Mouse (Mus musculus) midbrain, embryonic 15.5 days (tissue): Measurements from ENCODE around the gene Bach2. TPM values are rescaled to one million over a fixed set of nuclear protein-coding genes. Genes with fewer than 3 reads are reported as not detected.

Experiments
- ATAC-seq: fragments of 200-750 bp; cut with Nextera tagmentation; replicated peaks from 2 replicates; pipeline ENCODE4 v1.8.0; 2017; ENCODE audit warnings: moderate TSS enrichment
- H3K27ac ChIP-seq: fragments of 300-500 bp; sonication (generic); 2 replicates; pipeline ENCODE4 v1.5.1; 2015; ENCODE audit warnings: mild to moderate bottlenecking, inconsistent platforms
- H3K27me3 ChIP-seq: fragments of 300-500 bp; sonication (generic); replicated peaks from 2 replicates; pipeline ENCODE4 v1.6.1; 2015; ENCODE audit warnings: inconsistent platforms
- H3K36me3 ChIP-seq: fragments of 300-500 bp; sonication (generic); replicated peaks from 2 replicates; pipeline ENCODE4 v1.6.1; 2015; ENCODE audit warnings: inconsistent platforms
- H3K4me1 ChIP-seq: fragments of 300-500 bp; sonication (generic); 2 replicates; pipeline ENCODE4 v1.6.1; 2015; ENCODE audit warnings: inconsistent platforms
- H3K4me2 ChIP-seq: fragments of 300-500 bp; sonication (generic); 2 replicates; pipeline ENCODE4 v1.6.1; 2015; ENCODE audit warnings: inconsistent platforms, mild to moderate bottlenecking, moderate library complexity
- H3K4me3 ChIP-seq: fragments of 300-500 bp; sonication (generic); 2 replicates; pipeline ENCODE4 v1.5.1; 2015; ENCODE audit warnings: mild to moderate bottlenecking, inconsistent platforms
- H3K9ac ChIP-seq: fragments of 300-500 bp; sonication (generic); 2 replicates; pipeline ENCODE4 v1.6.1; 2015; ENCODE audit warnings: mild to moderate bottlenecking, inconsistent platforms
- H3K9me3 ChIP-seq: fragments of 300-500 bp; sonication (generic); 2 replicates; pipeline ENCODE4 v1.6.1; 2016; ENCODE audit warnings: inconsistent platforms
- WGBS: fragments of 180-500 bp; shearing (Covaris S2); methylation state at CpG from one replicate; pipeline ENCODE4 v1.1.7; 2015; ENCODE audit warnings: mixed read lengths; 5-methylcytosine and 5-hydroxymethylcytosine counted together
- polyA plus RNA-seq: library from polyadenylated mRNA; unstranded; fragments of >200 nt; fragmentation: Nextera tagmentation; extraction: Ambion mirVana; gene quantifications from 2 replicates; pipeline ENCODE4 v1.2.1, GENCODE M21; 2015

The Bach2 gene
- polyA plus RNA-seq, 1 experiment from 2014 or later, result 22.3 TPM

DNA sequence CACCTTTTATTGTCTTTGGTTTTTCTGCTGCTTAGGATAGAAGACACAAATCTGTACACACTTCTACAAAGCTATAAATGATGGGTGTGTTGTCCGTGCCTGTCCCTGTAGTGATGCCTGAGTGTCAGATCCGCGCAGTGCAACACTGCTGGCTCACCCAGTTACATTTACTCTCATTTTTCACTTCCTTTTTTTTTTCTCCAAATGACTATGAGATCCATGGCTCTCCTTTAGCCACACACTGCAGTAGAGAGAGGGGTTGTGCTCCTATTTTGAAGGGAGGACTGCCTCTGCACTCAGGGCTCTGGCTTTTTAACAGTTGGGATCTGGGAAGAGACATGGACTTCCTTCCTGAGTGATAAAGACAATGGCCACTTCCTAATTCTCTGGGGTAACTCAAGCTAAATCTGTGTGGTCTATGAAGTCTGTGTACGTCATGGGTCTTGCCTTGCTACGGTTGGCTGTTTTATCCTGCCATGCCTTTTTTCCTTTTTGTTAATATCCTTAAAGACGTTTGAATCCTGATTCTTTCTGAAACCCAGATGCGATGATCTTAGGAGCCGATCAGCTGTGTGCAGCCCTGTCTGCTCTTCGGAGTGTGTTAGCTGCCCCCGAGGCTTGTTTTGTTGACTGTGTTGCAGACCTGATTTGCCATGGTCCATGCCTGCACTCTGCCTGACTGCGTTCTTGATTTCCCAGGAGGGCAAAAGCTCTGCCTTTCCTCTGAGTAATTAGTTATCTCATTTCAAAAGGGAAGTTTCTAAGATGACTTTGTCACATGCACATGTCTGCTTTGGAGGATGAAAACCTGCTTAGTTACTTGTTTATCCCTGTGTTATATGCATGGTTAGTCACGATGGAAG is 120.2 kb downstream of the Bach2 start:
- Histone ChIP-seq H3K4me1 (peaks cover 35% of the 10 kb centered on the region), H3K9ac (no peak overlapping the region), H3K36me3 (no peaks in the 10 kb centered on the region), H3K27ac (peak overlapping the region; percentile 77), H3K9me3 (no peaks in the 10 kb centered on the region), H3K4me2 (peak overlapping the region; percentile 33), H3K4me3 (no peak overlapping the region), H3K27me3 (no peaks in the 10 kb centered on the region)
- 23% methylated on average over 12 of the region's 12 CpGs for WGBS
- ATAC-seq, result peak; percentile 70

DNA sequence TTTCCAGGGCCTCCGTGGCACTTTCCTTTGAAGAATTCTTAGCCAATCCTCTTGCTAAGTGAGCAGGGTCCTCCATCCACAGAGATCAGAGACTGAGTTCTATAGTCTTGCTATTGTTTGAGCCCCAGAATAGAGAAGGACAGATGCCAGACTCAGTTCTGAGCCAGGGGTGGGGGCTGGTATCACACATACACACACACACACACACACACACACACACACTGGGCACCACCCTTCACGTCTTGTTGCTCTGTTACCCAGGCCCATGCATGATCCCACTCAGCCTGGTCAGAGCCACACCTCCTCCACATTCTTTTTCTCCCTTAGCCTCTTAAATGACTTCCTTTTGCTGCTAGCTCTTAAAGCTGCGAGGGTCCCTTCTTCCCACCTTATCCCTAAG is 121.0 kb downstream of the Bach2 start:
- H3K4me1 ChIP-seq, result peaks cover 38% of the 10 kb centered on the region
- H3K36me3 ChIP-seq, result no peaks in the 10 kb centered on the region
- no peaks in the 10 kb centered on the region for H3K9me3 ChIP-seq
- H3K4me2 ChIP-seq, result 0 out of 2 replicates have a peak overlapping the region, but pooled peaks have one; percentile 33
- WGBS, result 14% methylated on average over 3 of the region's 3 CpGs
- H3K4me3 ChIP-seq, result no peak overlapping the region
- H3K9ac ChIP-seq, result no peak overlapping the region
- ATAC-seq, result peak; percentile 39; the same call in 1 of the 2 replicates
- H3K27ac ChIP-seq, result peak overlapping the region; percentile 77
- H3K27me3 ChIP-seq, result no peaks in the 10 kb centered on the region

DNA sequence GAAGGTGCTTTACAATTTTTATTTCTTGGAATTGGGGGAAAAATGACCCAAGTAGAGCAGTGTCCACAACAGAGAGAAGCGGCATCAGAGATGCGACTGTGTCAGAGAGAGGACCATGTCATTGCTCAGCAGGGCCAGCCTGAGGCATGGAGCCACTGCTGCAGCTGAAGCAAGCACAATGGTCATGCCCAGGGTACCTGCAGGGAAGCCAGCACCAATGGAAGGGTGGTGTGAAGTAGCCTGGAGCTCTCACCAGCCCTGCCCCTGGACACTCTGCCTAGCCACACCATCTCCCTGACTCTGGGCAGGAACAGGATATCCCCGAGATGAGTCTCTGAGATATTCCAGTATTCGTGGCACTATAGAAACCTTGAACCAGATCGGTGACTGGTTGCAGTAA is 121.9 kb downstream of the Bach2 start:
- H3K4me1 ChIP-seq, result peaks cover 43% of the 10 kb centered on the region
- ATAC-seq, result no peak
- 85% methylated on average over 5 of the region's 5 CpGs for WGBS

DNA sequence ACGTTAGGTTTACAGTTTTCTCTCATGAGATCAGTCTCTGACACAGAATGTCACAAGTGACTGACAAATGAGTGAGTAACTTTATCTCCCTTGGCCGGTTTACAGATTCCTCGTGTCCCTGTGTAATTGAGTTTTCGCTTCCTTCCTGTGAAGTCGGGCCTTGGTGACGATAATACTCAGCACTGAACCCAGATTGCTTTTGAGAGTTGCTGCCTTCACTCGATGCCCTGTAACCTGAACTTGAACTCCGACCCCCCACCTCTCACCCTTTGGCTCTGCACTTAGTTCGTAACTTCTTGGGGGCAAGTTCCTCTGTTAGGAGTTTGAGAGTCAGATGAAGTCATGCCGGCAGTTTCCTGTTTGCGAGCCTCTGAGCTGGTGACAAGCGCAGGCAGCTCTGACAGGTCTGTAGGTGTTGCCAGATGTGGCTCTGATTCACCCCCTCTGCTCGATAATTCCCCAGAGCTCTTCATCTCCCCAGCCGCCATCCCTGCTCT is 124.9 kb downstream of the Bach2 start:
- ATAC-seq, result no peak
- no peak overlapping the region for H3K4me3 ChIP-seq

More for the DNA sequence above, 121.9 kb downstream of the Bach2 start:
- no peak overlapping the region for H3K9ac ChIP-seq
- H3K4me3 ChIP-seq, result no peak overlapping the region
- H3K27ac ChIP-seq, result no peak overlapping the region
- no peaks in the 10 kb centered on the region for H3K9me3 ChIP-seq
- H3K4me2 ChIP-seq, result no peak overlapping the region
- no peaks in the 10 kb centered on the region for H3K27me3 ChIP-seq
- no peaks in the 10 kb centered on the region for H3K36me3 ChIP-seq

DNA sequence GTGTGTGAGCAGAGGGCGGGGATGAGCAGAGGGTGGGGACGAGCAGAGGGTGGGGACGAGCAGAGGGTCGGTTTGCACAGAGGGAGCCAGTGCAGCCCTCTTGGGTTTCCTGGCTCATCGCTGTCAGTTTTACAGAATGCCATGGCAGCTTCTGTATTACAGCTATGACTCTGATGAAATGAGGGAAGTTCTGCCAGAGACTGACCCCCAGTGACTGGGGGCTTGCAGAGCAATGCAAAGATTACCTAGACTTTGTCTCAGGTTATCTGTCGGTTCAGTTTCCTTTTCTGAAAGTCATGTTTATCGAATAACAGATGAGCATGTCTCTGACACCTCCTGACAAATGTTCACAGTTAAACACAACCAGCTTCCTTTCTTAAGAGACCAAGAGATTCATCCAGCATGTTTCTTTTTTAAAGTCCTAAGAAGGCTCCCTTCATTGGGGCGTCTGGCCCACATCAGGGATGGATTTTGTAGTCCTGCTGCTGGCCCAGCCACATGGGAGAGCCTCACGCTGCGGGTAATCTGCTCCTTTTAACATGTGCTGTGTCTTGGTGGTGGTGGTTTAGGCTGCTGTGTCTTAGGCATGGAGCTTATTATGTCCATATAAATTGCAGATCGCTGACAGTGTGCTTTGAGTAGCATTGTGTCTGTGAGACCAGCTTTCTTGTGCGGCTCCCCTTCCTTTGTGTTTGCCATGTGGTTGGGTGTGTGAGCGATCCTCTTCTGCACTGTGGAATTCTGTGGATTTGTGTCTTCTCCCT is 126.7 kb downstream of the Bach2 start:
- H3K4me3 ChIP-seq, result no peak overlapping the region
- H3K9me3 ChIP-seq, result no peaks in the 10 kb centered on the region
- no peak overlapping the region for H3K4me2 ChIP-seq
- 28% methylated on average over 13 of the region's 13 CpGs for WGBS
- H3K27me3 ChIP-seq, result no peaks in the 10 kb centered on the region
- no peaks in the 10 kb centered on the region for H3K36me3 ChIP-seq
- H3K27ac ChIP-seq, result peak overlapping the region; percentile 22
- H3K9ac ChIP-seq, result no peak overlapping the region
- H3K4me1 ChIP-seq, result peaks cover 44% of the 10 kb centered on the region
- 0 out of 2 replicates have a peak, but pooled peaks have one; percentile 9 for ATAC-seq

More for the DNA sequence above, 124.9 kb downstream of the Bach2 start:
- Histone ChIP-seq H3K4me1 (peaks cover 45% of the 10 kb centered on the region), H3K4me2 (no peak overlapping the region), H3K9me3 (no peaks in the 10 kb centered on the region), H3K27me3 (no peaks in the 10 kb centered on the region), H3K9ac (no peak overlapping the region), H3K36me3 (no peaks in the 10 kb centered on the region), H3K27ac (no peak overlapping the region)
- WGBS, result 71% methylated on average over 14 of the region's 14 CpGs

DNA sequence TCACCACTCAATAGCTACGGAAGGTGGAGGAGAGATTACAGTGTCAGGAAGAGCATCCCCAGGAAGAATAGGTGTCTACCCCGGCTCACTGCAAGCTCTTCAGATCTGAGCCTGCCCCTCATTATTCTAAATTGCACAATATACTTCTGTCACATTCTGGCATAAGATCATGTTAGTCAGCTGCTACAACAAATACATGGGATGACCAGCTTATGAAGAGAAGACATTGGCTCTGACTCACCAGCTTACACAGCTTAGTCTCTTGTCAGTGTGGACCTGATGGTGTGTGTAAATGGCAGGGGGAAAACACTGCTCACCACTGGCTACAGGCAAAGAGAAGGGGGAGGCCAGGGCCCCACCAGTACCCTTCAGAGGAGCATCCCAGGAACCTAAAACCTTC is 127.6 kb downstream of the Bach2 start:
- no peak overlapping the region for H3K4me2 ChIP-seq
- no peak for ATAC-seq
- no peaks in the 10 kb centered on the region for H3K36me3 ChIP-seq
- H3K9me3 ChIP-seq, result no peaks in the 10 kb centered on the region
- no peak overlapping the region for H3K4me3 ChIP-seq
- peaks cover 49% of the 10 kb centered on the region for H3K4me1 ChIP-seq
- H3K9ac ChIP-seq, result no peak overlapping the region
- no peaks in the 10 kb centered on the region for H3K27me3 ChIP-seq
- WGBS, result 85% methylated on average over 2 of the region's 2 CpGs
- H3K27ac ChIP-seq, result 0 out of 2 replicates have a peak overlapping the region, but pooled peaks have one; percentile 22

DNA sequence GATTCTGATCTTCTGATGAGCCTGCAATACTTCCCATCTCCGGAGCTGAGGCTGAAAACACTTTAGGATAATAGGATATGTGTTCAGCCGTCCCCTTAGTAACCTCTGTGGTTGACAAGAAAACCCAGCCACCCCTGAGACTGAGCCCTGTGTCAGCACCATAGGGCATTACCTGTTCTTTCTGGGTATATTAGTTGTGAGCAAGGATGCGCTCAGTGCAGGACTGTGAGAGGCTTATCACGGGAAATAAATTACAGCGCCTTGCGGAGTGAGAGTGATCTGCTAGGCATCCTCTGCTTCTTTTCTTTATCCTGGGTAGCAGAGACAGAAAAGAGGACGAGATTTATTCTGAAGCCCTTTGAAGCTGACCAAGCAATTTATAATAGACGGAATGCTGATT is 129.7 kb downstream of the Bach2 start:
- no peaks in the 10 kb centered on the region for H3K9me3 ChIP-seq
- 22% methylated on average over 8 of the region's 8 CpGs for WGBS
- H3K36me3 ChIP-seq, result no peaks in the 10 kb centered on the region
- ATAC-seq, result peak; percentile 51; the same call in 1 of the 2 replicates
- no peak overlapping the region for H3K4me3 ChIP-seq
- peak overlapping the region; percentile 60 for H3K27ac ChIP-seq
- peak overlapping the region; percentile 16; the same call in 1 of the 2 replicates for H3K4me2 ChIP-seq
- H3K9ac ChIP-seq, result no peak overlapping the region
- H3K27me3 ChIP-seq, result no peaks in the 10 kb centered on the region
- peaks cover 68% of the 10 kb centered on the region for H3K4me1 ChIP-seq

DNA sequence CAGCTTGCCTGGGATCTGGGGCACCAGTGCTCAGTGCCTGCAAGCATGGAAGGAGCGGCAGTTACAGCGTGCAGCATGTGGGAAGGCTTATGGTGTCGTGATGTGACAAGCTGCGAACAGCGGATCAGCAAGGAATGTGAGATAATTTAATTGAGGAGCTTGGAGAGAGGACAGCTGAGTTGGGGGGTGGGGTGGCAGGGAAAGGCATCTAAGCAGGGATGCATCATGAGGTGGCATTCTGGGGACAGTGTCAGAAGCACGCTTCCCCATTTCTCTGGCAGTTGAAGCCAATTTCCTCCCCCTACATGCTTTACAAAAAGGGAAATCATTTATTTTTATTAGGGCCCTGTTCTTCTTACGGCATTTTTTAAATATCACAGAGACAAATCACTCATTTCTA is 134.5 kb downstream of the Bach2 start:
- Histone ChIP-seq H3K9ac (no peak overlapping the region; the same call in 1 of the 2 replicates), H3K36me3 (no peaks in the 10 kb centered on the region), H3K4me3 (no peak overlapping the region), H3K4me1 (peaks cover 58% of the 10 kb centered on the region), H3K4me2 (no peak overlapping the region), H3K9me3 (no peaks in the 10 kb centered on the region), H3K27me3 (no peaks in the 10 kb centered on the region), H3K27ac (peak overlapping the region; percentile 64)
- 26% methylated on average over 7 of the region's 7 CpGs for WGBS
- peak; percentile 48 for ATAC-seq

DNA sequence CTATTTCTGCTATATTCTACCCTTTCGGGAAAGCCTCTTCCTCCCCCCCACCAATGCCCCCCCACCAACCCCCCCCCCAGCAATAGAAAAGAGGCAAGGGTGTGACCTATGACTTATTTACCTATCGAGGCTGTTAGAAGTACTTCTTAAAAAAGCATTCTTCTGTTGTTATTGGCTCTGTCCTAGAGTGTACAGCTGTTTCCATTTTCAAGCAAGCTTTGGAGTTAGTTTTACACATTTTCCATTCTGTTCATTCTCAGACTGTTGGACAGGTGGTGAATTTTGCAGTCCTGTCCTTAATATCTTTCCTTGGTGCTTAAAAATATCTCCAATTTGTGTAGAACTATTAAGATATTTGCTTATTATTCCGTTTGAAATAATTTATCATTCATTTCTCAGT is 134.9 kb downstream of the Bach2 start:
- ATAC-seq, result no peak
- 82% methylated on average over 3 of the region's 3 CpGs for WGBS

DNA sequence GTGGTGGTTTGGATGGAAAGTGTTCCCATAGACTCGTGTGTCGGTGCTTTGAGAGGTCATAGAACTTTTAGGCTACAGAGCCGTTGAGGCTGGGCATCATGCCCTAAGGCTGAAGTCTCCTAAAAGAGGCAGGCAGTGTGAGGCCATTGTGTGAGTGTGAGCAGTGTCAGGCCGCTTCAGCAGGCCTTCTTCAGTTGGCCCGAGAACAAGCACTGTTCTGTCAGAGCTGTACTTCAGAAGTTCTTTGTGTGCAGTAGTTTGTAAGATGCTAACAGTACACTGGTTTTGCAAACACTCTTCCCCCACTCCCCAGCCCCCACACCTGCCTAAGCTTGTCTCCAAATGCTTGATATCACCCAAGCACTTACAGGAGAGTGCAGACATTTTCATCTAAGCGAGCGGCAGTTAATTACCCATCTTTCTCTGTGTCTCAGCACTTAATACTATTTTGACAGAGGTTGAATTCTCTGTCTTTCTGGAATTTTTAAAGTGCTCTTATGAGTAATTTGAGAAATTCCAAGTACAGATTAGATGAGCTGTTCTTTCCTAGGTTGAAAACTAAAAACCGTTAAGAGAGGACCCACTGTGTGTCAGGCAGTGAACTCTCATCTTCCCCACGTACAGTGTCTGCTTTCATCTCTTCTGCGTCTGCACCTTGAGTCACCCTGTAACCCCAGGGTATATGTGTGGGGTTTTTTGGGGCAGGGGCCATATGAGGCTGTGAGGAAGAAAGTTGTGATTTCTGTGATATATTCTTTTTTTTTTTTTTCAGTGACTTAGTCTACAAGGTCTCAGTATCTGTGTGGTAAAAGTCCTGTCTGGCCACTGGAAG is 136.4 kb downstream of the Bach2 start:
- Histone ChIP-seq H3K4me2 (no peak overlapping the region), H3K27me3 (no peaks in the 10 kb centered on the region), H3K4me1 (peaks cover 41% of the 10 kb centered on the region), H3K9me3 (no peaks in the 10 kb centered on the region), H3K36me3 (no peaks in the 10 kb centered on the region), H3K27ac (no peak overlapping the region; the same call in 1 of the 2 replicates), H3K4me3 (no peak overlapping the region), H3K9ac (no peak overlapping the region)
- ATAC-seq, result no peak
- 66% methylated on average over 10 of the region's 10 CpGs for WGBS

More for the DNA sequence above, 134.9 kb downstream of the Bach2 start:
- Histone ChIP-seq H3K4me1 (peaks cover 54% of the 10 kb centered on the region), H3K9me3 (no peaks in the 10 kb centered on the region), H3K27ac (0 out of 2 replicates have a peak overlapping the region, but pooled peaks have one; percentile 64), H3K4me3 (no peak overlapping the region), H3K4me2 (no peak overlapping the region), H3K36me3 (no peaks in the 10 kb centered on the region), H3K27me3 (no peaks in the 10 kb centered on the region), H3K9ac (no peak overlapping the region)

DNA sequence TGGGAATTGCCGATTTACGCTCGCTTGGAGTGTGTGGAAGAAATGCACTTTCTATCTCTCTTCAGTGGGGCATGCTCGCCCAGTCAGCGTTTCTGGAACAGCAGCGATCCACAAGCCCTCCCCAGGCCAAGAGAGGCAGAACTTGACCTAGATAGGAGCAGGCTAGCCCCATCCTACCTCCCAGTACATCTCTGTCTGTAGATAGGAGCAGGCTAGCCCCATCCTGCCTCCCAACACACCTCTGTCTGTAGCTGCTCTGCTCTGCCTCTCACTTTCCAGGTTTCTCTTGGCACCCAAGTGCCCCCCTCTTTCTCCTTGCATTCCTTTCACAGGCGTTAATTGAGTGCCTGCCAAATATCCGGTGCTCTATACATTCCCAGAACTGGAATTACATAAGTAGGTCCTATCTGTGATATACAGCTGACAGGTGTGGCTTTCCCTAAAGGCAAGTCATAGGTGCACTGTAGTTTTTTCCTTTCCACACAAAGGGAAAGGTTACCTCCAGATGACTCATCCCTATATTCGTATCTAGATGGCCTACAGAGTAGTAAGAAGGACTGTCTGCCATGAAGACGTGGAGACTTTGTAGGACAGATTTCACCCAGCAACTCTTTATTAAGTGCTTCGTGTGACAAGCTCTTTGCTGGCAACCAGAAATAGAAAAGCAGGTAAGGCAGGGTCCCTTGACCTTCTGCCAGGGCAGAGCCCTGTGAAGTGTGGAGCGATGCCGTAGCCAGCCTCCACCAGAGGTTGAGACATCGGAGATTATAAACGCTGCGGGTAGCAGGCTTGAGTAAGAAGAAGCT is 137.3 kb downstream of the Bach2 start:
- 86% methylated on average over 16 of the region's 16 CpGs for WGBS
- H3K27ac ChIP-seq, result no peak overlapping the region

More for the DNA sequence above, 137.3 kb downstream of the Bach2 start:
- no peak overlapping the region for H3K9ac ChIP-seq
- H3K36me3 ChIP-seq, result no peaks in the 10 kb centered on the region
- H3K4me3 ChIP-seq, result no peak overlapping the region
- no peak for ATAC-seq
- H3K4me1 ChIP-seq, result peaks cover 31% of the 10 kb centered on the region
- H3K27me3 ChIP-seq, result no peaks in the 10 kb centered on the region
- no peak overlapping the region for H3K4me2 ChIP-seq
- no peaks in the 10 kb centered on the region for H3K9me3 ChIP-seq
